Mouse (Mus musculus) yolk sac, embryonic 10.5 days (tissue): ENCODE measurements at regions not wholly inside any gene's neighbourhood (a gene's known extent, or its start where the extent isn't known, plus 50 kb on each side); places are given as distances from the start of the nearest gene placed in this dataset.
"Not testable (repeated sequence)": the region's sequence is repeated elsewhere in the genome, so short reads cannot be mapped to it uniquely, and the experiment has no call there.

Experiments used
- DNase-seq: peaks from one replicate; pipeline ENCODE4 v3.0.0-alpha.2; 2017; ENCODE audit warnings: low spot score

DNA sequence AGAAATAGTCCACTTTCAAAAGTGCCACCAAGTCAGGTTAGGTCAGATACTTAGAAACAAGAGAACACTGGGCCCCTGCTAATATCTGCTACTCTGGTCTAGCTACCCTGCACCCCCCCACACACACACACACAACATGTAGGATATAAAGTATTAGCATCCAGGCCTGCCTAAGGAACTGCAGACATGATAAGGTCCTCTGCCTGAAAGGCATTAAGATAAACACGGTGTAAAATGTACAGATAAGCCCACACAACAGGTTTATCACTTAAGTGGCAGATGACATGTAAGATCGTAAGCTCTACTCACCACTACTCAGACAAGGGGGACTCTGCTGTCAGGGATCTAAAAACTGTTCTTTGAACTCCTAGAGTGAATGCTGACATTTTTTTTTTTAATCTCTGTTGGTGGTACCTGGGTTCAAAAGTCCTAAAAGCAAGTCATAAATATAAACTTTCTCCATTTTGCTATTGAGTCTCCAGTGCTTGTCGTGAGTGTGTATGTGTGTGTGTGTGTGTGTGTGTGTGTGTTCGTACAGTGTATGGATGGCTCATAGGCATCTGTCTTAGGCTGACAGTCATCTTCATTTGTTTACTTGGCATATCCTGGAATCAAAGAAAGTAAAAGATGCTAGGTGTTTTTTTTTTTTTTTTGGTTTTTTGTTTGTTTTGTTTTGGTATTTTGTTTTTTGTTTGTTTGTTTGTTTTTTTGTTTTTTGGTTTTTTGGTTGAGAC, 52.2 kb downstream of the Gm9817 start:
- DNase-seq: no peak

- DNase-seq: no peak
Measured at GRCm38 (mm10) chr13:45140616-45141015, 62.1 kb downstream of the Gm9817 start.

DNA sequence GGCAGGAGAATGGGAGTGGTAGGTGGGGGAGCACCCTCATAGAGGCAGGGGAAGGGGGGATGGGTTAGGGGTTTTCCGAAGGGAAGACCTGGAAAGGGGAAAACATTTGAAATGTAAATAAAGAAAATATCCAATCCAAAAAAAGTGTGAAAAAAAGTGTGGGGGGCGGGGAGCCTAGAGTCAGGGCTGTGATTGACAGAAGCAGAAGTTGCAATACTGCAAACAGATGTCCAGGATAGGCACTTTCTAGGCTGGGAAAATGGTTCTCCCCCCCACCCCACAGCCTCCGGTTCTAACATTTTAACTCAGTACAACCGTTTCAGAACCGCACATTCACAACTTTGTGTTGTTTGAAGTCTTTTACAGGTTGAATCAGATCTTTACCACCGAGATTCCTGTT, 66.6 kb downstream of the Gm9817 start:
- no peak for DNase-seq

DNA sequence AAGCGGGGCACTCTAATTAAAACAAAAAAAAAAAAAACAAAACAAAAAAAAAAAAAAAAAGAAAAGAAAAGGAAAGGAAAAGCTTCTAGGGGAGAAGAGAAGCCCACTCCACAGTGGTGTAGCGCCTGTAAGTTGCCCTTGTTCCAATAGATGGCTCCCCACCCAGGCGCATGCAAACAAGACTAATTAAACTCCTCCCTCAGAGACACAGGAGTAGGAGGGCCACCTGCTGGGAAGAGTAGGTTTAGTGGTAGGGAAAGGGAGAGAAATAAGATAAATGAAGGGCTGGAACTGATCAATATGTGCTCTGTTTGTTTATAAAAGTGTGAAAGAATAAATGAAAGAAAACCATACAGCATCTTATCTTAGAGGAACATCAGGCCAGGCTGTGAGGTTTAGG, 77.7 kb downstream of the Gm9817 start:
- no peak for DNase-seq

DNA sequence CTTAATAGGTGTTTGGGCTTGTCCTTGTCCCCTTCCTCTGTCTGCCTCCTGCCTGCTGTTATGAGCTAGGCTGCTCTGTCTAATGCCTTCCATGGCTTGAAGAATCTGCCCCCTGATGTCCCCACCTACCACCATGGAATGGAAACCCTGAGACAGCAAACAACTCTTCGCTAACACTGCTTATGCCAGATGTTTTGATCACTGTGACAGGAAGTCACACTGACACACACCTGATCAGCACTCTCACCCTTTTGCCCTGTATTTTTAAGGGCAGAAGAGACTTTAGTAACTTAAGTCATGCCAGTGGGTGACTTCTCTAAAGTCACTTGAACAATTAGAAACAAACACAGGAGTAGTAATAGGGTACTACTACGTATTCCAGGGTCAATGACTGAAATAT, 78.5 kb downstream of the Gm9817 start:
- no peak for DNase-seq

DNA sequence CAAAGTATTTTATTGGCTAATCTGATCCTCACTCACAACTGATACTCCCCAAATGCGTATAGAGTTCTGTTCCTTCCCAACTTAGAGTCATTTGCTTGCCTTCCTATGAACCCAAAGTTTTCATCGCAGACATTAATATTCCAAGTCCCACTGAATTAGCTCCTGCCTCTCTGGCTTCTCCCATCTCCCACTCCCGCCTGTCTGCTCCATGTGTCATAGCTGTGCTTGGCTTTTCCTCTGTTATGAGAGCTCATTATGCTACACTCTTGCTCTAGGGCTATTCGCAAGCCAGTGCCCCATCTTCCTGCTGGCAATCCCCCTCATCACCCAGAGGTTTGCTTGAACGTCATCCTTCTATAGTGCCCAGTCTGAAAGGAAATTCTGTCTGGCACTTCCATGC, 81.8 kb downstream of the Gm9817 start:
- no peak for DNase-seq

DNA sequence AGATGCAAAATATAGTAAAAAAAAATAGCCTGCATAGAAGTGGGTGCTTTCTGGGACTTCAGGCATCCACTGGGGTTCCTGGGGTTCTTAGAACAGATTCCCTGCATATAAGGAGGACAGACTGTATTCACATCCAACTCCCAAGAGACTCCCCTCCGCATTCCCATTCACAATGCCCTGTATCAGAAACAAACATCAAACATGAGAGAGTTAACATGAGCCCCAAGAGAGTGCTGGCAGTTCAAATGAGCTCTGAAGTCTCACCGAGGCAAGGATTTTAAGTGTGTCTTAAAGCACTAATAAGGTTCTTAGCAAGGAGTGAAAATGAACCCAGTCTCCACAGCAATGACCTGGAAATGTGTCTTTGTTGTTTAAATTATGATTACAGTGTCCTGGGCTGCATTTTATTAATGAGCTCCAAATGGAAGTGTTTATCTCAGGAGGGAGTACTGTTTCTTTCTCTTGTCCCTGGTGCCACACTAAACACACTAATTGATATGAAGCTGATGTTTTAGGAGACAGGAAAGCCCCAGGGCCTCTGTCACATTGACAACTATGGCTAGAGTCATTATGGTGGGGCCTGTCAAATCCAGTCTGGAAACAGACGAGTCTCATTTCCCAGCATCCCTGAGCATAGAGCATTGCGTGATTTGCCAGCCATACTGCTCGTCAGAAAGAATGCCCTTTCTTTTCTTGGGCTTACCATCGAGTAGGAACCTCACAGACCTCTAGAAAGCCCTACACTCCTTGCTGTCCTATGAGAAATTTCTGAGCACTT, 85.7 kb downstream of the Gm9817 start:
- no peak for DNase-seq

DNA sequence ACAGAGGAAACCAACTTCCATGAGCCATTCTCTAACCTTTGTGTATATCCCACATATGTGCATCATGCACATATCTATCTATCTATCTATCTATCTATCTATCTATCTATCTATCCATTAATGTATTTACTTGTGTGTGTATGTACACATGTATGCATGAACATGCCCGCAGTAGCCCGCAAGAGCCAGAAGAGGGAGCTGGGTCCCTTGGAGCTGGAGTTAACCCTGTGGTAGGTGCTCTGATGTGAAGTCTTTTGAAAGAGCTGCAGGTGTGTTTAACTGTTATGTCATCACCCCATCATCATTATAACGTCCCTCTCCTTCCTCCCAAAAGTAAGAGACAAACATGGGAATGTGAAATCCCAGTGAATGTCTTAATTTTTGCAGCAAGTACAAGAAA, 86.7 kb downstream of the Gm9817 start:
- DNase-seq: no peak

DNA sequence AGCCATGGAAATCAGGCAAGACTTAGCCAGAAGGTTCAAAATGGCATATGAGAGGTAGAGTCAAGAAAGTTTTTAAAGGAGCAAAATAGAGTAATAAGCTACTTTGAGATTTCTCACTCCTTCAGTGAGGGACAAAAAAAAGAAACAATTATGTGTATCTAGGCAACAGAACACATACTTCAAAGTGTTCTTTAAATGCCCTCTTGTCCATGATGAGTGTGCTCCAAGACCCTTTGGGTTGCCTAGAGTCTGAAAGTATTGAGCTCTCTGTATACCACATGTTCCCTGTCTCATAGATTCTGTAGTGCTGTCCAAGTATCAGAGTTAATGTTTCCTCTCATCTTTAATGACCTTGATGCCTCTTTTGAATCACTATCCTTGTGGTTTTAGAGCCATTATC, 91.2 kb downstream of the Gm9817 start:
- no peak for DNase-seq

DNA sequence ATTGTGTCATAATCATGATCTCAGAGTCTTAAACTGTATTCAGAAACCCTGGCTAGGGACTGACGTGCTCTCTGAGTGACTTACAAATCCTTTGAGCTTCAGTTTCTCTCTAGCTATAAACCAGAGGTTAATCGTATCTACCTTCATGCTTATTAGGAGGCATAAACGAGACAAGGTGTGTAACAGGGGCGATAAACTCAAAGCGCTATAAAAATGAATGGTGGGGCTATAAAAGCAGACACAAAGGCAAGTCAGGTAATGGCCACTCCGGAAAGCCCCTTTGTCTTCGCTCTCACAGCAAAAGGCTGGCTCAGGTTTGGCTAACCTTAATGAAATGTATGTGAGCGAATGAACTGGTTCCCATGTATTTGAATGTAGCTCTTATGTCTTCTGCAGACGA, 94.6 kb downstream of the Gm9817 start:
- no peak for DNase-seq

DNA sequence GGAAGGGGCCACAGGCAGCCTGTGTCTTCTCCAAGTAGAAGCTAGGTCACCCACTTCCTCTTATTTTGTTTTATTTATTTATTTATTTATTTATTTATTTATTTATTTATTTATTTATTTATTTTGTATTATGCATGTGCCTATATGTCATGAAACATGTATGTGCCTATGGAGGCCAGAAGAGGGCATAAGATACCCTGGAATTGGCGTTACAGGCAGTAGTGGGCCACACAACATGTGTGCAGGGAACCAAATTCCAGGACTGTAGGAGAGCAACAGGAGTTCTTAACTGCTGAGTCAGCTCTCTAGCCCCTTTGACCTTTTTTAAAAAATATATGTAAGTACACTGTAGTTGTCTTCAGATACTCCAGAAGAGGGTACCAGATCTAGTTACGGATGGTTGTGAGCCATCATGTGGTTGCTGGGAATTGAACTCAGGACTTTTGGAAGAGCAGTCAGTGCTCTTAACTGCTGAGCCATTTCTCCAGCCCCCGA, 97.3 kb downstream of the Gm9817 start:
- DNase-seq: not testable (repeated sequence)

GRCm38 (mm10) chr13:45181529-45182230, 103.2 kb downstream of the Gm9817 start:
- no peak for DNase-seq

GRCm38 (mm10) chr13:45189389-45189788, 110.9 kb downstream of the Gm9817 start:
- DNase-seq: no peak

- DNase-seq: no peak
Measured at GRCm38 (mm10) chr13:45190151-45190550, 111.7 kb downstream of the Gm9817 start.

GRCm38 (mm10) chr13:45192079-45192478, 113.6 kb downstream of the Gm9817 start:
- DNase-seq: no peak

GRCm38 (mm10) chr13:45195562-45195961, 117.1 kb downstream of the Gm9817 start:
- no peak for DNase-seq

GRCm38 (mm10) chr13:45196363-45196762, 117.9 kb downstream of the Gm9817 start:
- no peak for DNase-seq

GRCm38 (mm10) chr13:45200511-45201120, 122.1 kb downstream of the Gm9817 start:
- peak; percentile 28 for DNase-seq

DNA sequence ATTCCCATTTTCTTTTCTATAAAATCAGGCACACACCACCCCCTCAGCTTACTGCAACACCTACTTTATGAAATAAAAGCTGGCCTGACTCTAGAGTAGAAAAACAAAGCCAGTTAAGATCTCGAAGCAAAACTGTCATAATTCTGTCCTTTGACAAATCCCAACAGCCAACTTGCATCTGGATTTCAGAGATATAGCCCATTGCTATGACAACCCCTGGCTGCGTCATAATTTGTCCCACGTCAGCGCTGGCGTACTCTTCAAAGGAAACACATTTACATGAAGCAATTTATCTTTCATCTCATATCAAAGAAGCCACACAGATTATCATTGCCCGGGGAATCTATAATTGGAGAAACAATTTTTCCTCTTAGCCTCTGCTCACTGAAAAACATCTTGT, 126.4 kb downstream of the Gm9817 start:
- DNase-seq: no peak

- no peak for DNase-seq
Measured at GRCm38 (mm10) chr13:45208540-45209197, 130.2 kb downstream of the Gm9817 start.

- DNase-seq: no peak
Measured at GRCm38 (mm10) chr13:45211241-45211640, 132.7 kb downstream of the Gm9817 start.
